Mouse (Mus musculus): ENCODE measurements around the gene Omd. TPM values are rescaled to one million over a fixed set of nuclear protein-coding genes. Genes with fewer than 3 reads are reported as not detected.
"Not testable (repeated sequence)": the region's sequence is repeated elsewhere in the genome, so short reads cannot be mapped to it uniquely, and the experiment has no call there.

The Omd gene
- polyA plus RNA-seq, 1 experiment from 2014 or later: 0.99 TPM

- DNase-seq (ENCODE audit: extremely low spot score, low spot score): no peak
- Histone ChIP-seq H3K4me3 (no peak overlapping the region), H3K27me3 (ENCODE audit: poor library complexity, severe bottlenecking) (no peaks in the 10 kb centered on the region), H3K36me3 (replicated peaks) (no peaks in the 10 kb centered on the region), H3K9me3 (no peaks in the 10 kb centered on the region), H3K27ac (no peak overlapping the region), H3K4me1 (no peaks in the 10 kb centered on the region)
- 95% methylated on average over 1 of the region's 1 CpGs for WGBS
Measured at GRCm38 (mm10) chr13:49564347-49564746, 17.9 kb upstream of the Omd start.

GRCm38 (mm10) chr13:49570371-49570770, 11.9 kb upstream of the Omd start:
- H3K4me3 ChIP-seq: no peak overlapping the region
- no peaks in the 10 kb centered on the region for H3K36me3 ChIP-seq (replicated peaks)
- H3K4me1 ChIP-seq: no peaks in the 10 kb centered on the region
- DNase-seq (ENCODE audit: extremely low spot score, low spot score): no peak
- no peak overlapping the region for H3K27ac ChIP-seq
- WGBS: 72% methylated on average over 3 of the region's 3 CpGs
- no peaks in the 10 kb centered on the region for H3K27me3 ChIP-seq (ENCODE audit: poor library complexity, severe bottlenecking)
- H3K9me3 ChIP-seq: no peaks in the 10 kb centered on the region

- Histone ChIP-seq H3K9me3 (no peaks in the 10 kb centered on the region), H3K4me3 (no peak overlapping the region), H3K27ac (no peak overlapping the region), H3K4me1 (no peaks in the 10 kb centered on the region), H3K27me3 (ENCODE audit: poor library complexity, severe bottlenecking) (no peaks in the 10 kb centered on the region), H3K36me3 (replicated peaks) (no peaks in the 10 kb centered on the region)
- WGBS: 86% methylated on average over 2 of the region's 2 CpGs
- no peak for DNase-seq (ENCODE audit: extremely low spot score, low spot score)
Measured at GRCm38 (mm10) chr13:49571418-49571817, 10.8 kb upstream of the Omd start.

GRCm38 (mm10) chr13:49583859-49584258, 1.6 kb downstream of the Omd start:
- H3K36me3 ChIP-seq (replicated peaks): no peaks in the 10 kb centered on the region
- H3K4me3 ChIP-seq: no peak overlapping the region
- no peak overlapping the region for H3K27ac ChIP-seq
- DNase-seq (ENCODE audit: extremely low spot score, low spot score): no peak
- H3K9me3 ChIP-seq: no peaks in the 10 kb centered on the region
- H3K4me1 ChIP-seq: no peaks in the 10 kb centered on the region
- H3K27me3 ChIP-seq (ENCODE audit: poor library complexity, severe bottlenecking): no peaks in the 10 kb centered on the region

GRCm38 (mm10) chr13:49584307-49585005, 2.2 kb downstream of the Omd start:
- no peak for DNase-seq (ENCODE audit: extremely low spot score, low spot score)
- no peak overlapping the region for H3K4me3 ChIP-seq
- H3K9me3 ChIP-seq: no peaks in the 10 kb centered on the region
- no peaks in the 10 kb centered on the region for H3K36me3 ChIP-seq (replicated peaks)
- no peaks in the 10 kb centered on the region for H3K27me3 ChIP-seq (ENCODE audit: poor library complexity, severe bottlenecking)
- H3K4me1 ChIP-seq: no peaks in the 10 kb centered on the region
- WGBS: 81% methylated on average over 8 of the region's 8 CpGs
- H3K27ac ChIP-seq: no peak overlapping the region

GRCm38 (mm10) chr13:49586062-49586461, 3.8 kb downstream of the Omd start:
- 95% methylated on average over 6 of the region's 6 CpGs for WGBS
- no peak for DNase-seq (ENCODE audit: extremely low spot score, low spot score)
- no peak overlapping the region for H3K4me3 ChIP-seq

GRCm38 (mm10) chr13:49602541-49602940, 20.3 kb downstream of the Omd start:
- H3K27ac ChIP-seq; DNase-seq (ENCODE audit: extremely low spot score, low spot score): not testable (repeated sequence)
- WGBS: 44% methylated on average over 2 of the region's 2 CpGs

More at GRCm38 (mm10) chr13:49586062-49586461, 3.8 kb downstream of the Omd start:
- H3K27me3 ChIP-seq (ENCODE audit: poor library complexity, severe bottlenecking): no peaks in the 10 kb centered on the region
- no peaks in the 10 kb centered on the region for H3K9me3 ChIP-seq
- no peaks in the 10 kb centered on the region for H3K36me3 ChIP-seq (replicated peaks)
- H3K27ac ChIP-seq: no peak overlapping the region
- H3K4me1 ChIP-seq: no peaks in the 10 kb centered on the region

GRCm38 (mm10) chr13:49603603-49604002, 21.3 kb downstream of the Omd start:
- no peak overlapping the region for H3K27ac ChIP-seq
- H3K36me3 ChIP-seq (replicated peaks): peaks cover 7% of the 10 kb centered on the region
- no peaks in the 10 kb centered on the region for H3K4me1 ChIP-seq

More at GRCm38 (mm10) chr13:49602541-49602940, 20.3 kb downstream of the Omd start:
- H3K9me3 ChIP-seq; H3K27me3 ChIP-seq (ENCODE audit: poor library complexity, severe bottlenecking); H3K4me3 ChIP-seq; H3K36me3 ChIP-seq (replicated peaks); H3K4me1 ChIP-seq: not testable (repeated sequence)

GRCm38 (mm10) chr13:49607714-49608113, 25.5 kb downstream of the Omd start, which contains the start of gene Ogn:
Gene Ogn, plus strand, starts transcription at chr13:49608046.
- Histone ChIP-seq H3K4me1 (no peaks in the 10 kb centered on the region), H3K9me3 (peaks cover 3% of the 10 kb centered on the region; the same call in 1 of the 2 replicates), H3K27ac (no peak within 1 kb of the TSS), H3K36me3 (replicated peaks) (no peaks in the 10 kb centered on the region), H3K27me3 (ENCODE audit: poor library complexity, severe bottlenecking) (no peaks in the 10 kb centered on the region), H3K4me3 (no peak within 1 kb of the TSS)
- WGBS: 78% methylated on average over 4 of the region's 4 CpGs
- DNase-seq (ENCODE audit: extremely low spot score, low spot score): no peak

More at GRCm38 (mm10) chr13:49603603-49604002, 21.3 kb downstream of the Omd start:
- H3K9me3 ChIP-seq: peaks cover 3% of the 10 kb centered on the region; the same call in 1 of the 2 replicates
- H3K4me3 ChIP-seq: no peak overlapping the region
- no peak for DNase-seq (ENCODE audit: extremely low spot score, low spot score)
- H3K27me3 ChIP-seq (ENCODE audit: poor library complexity, severe bottlenecking): no peaks in the 10 kb centered on the region

GRCm38 (mm10) chr13:49608589-49609322, 26.5 kb downstream of the Omd start:
- Histone ChIP-seq H3K9me3 (no peaks in the 10 kb centered on the region), H3K36me3 (replicated peaks) (no peaks in the 10 kb centered on the region), H3K27ac (no peak overlapping the region), H3K27me3 (ENCODE audit: poor library complexity, severe bottlenecking) (no peaks in the 10 kb centered on the region), H3K4me3 (no peak overlapping the region), H3K4me1 (no peaks in the 10 kb centered on the region)
- WGBS: 90% methylated on average over 4 of the region's 4 CpGs
- DNase-seq (ENCODE audit: extremely low spot score, low spot score): no peak

- Histone ChIP-seq H3K4me1 (no peaks in the 10 kb centered on the region), H3K27me3 (ENCODE audit: poor library complexity, severe bottlenecking) (no peaks in the 10 kb centered on the region), H3K9me3 (no peaks in the 10 kb centered on the region), H3K36me3 (replicated peaks) (no peaks in the 10 kb centered on the region), H3K4me3 (no peak overlapping the region), H3K27ac (no peak overlapping the region)
- WGBS: 95% methylated on average over 3 of the region's 3 CpGs
- DNase-seq (ENCODE audit: extremely low spot score, low spot score): no peak
Measured at GRCm38 (mm10) chr13:49617021-49617420, 34.8 kb downstream of the Omd start.

- Histone ChIP-seq H3K27me3 (ENCODE audit: poor library complexity, severe bottlenecking) (no peaks in the 10 kb centered on the region), H3K9me3 (no peaks in the 10 kb centered on the region), H3K36me3 (replicated peaks) (no peaks in the 10 kb centered on the region), H3K27ac (no peak overlapping the region), H3K4me3 (no peak overlapping the region), H3K4me1 (no peaks in the 10 kb centered on the region)
- DNase-seq (ENCODE audit: extremely low spot score, low spot score): no peak
Measured at GRCm38 (mm10) chr13:49618365-49618764, 36.1 kb downstream of the Omd start.

- H3K27me3 ChIP-seq (ENCODE audit: poor library complexity, severe bottlenecking): no peaks in the 10 kb centered on the region
- WGBS: 86% methylated on average over 1 of the region's 1 CpGs
- no peak overlapping the region for H3K27ac ChIP-seq
- H3K4me3 ChIP-seq: no peak overlapping the region
- no peaks in the 10 kb centered on the region for H3K4me1 ChIP-seq
- H3K36me3 ChIP-seq (replicated peaks): no peaks in the 10 kb centered on the region
- no peak for DNase-seq (ENCODE audit: extremely low spot score, low spot score)
- no peaks in the 10 kb centered on the region for H3K9me3 ChIP-seq
Measured at GRCm38 (mm10) chr13:49623216-49623615, 41.0 kb downstream of the Omd start.

All from forebrain, embryonic 10.5 days (tissue).